Mouse (Mus musculus) MEL (cell line): ENCODE results near the gene Dennd4a. TPM values are rescaled to one million over a fixed set of nuclear protein-coding genes. Genes with fewer than 3 reads are reported as not detected.

Experiments
- DNase-seq: peaks from one replicate; pipeline ENCODE4 v3.0.0; 2011; ENCODE audit warnings: low read depth, low spot score
- H3K27ac ChIP-seq: 2 replicates; pipeline ENCODE4 v1.5.1; 2012; ENCODE audit warnings: low read depth, mild to moderate bottlenecking, control low read depth, low read length, moderate library complexity; ENCODE audit not compliant: control insufficient read depth
- H3K27me3 ChIP-seq, 2 experiments: fragments of 150-350 bp in 1 of 2; sonication (generic) in 1 of 2; 2 replicates each; pipeline ENCODE4 v1.6.1; 2012; ENCODE audit warnings: low read length in 2 of 2, mild to moderate bottlenecking in 2 of 2, improper control_type of control experiment in 1 of 2, moderate library complexity in 1 of 2; ENCODE audit not compliant: insufficient read depth in 2 of 2, control insufficient read depth in 1 of 2
- H3K36me3 ChIP-seq, 2 experiments: 2 replicates each; pipeline ENCODE4 v1.6.1; 2012 to 2014; ENCODE audit warnings: low read length in 2 of 2, improper control_type of control experiment in 1 of 2, inconsistent platforms in 1 of 2, mild to moderate bottlenecking in 1 of 2; ENCODE audit not compliant: insufficient read depth in 2 of 2, control insufficient read depth in 1 of 2
- H3K4me1 ChIP-seq, 2 experiments: fragments of 150-350 bp in 1 of 2; sonication (generic) in 1 of 2; 2 replicates each; pipeline ENCODE4 v1.6.1; 2012; ENCODE audit warnings: low read length in 2 of 2, improper control_type of control experiment in 1 of 2, mild to moderate bottlenecking in 1 of 2; ENCODE audit not compliant: insufficient read depth in 2 of 2, control insufficient read depth in 1 of 2
- H3K4me3 ChIP-seq, 2 experiments: fragments of 150-350 bp in 1 of 2; sonication (generic) in 1 of 2; 2 replicates each; pipeline ENCODE4 v1.5.1; 2012; ENCODE audit warnings: low read depth in 2 of 2, low read length in 2 of 2, mild to moderate bottlenecking in 2 of 2, moderate library complexity in 2 of 2, control low read depth in 1 of 2, improper control_type of control experiment in 1 of 2; ENCODE audit not compliant: control insufficient read depth in 1 of 2, insufficient read depth in 1 of 2
- H3K79me2 ChIP-seq: 2 replicates; pipeline ENCODE4 v1.6.1; 2012; ENCODE audit warnings: mild to moderate bottlenecking, low read length, moderate library complexity; ENCODE audit not compliant: control insufficient read depth, poor library complexity, insufficient read depth
- H3K9ac ChIP-seq: 2 replicates; pipeline ENCODE4 v1.6.1; 2012; ENCODE audit warnings: low read depth, mild to moderate bottlenecking, control low read depth, low read length, moderate library complexity; ENCODE audit not compliant: control insufficient read depth, poor library complexity, severe bottlenecking
- H3K9me3 ChIP-seq: fragments of 150-350 bp; sonication (generic); replicated peaks from 2 replicates; pipeline ENCODE4 v1.6.1; 2012; ENCODE audit warnings: mild to moderate bottlenecking, low read length, improper control_type of control experiment, moderate library complexity; ENCODE audit not compliant: insufficient read depth
- CHD1 ChIP-seq: IDR thresholded peaks from 2 replicates; pipeline ENCODE4 v1.6.1; 2012; ENCODE audit warnings: low read depth, mild to moderate bottlenecking, inconsistent platforms, low read length, improper control_type of control experiment
- CHD2 ChIP-seq: IDR thresholded peaks from 2 replicates; pipeline ENCODE4 v1.6.1; 2011; ENCODE audit warnings: low read length, improper control_type of control experiment
- CTCF ChIP-seq, 3 experiments: IDR thresholded peaks in 2 of 3; conservative IDR thresholded peaks in 1 of 3; 2 replicates each; pipeline ENCODE4 v1.5.1; 2011 to 2012; ENCODE audit warnings: low read length in 3 of 3, low read depth in 2 of 3, mild to moderate bottlenecking in 2 of 3, improper control_type of control experiment in 1 of 3, inconsistent platforms in 1 of 3, mixed read lengths in 1 of 3, moderate library complexity in 1 of 3; ENCODE audit not compliant: control insufficient read depth in 1 of 3, insufficient read depth in 1 of 3, poor library complexity in 1 of 3, severe bottlenecking in 1 of 3
- EP300 ChIP-seq, 2 experiments: IDR thresholded peaks; 2 replicates each; pipeline ENCODE4 v1.6.1; 2011; ENCODE audit warnings: improper control_type of control experiment in 2 of 2, low read length in 2 of 2, low read depth in 1 of 2, mild to moderate bottlenecking in 1 of 2
- GATA1 ChIP-seq: IDR thresholded peaks from 2 replicates; pipeline ENCODE4 v1.6.1; 2011; ENCODE audit warnings: low read depth, low read length, improper control_type of control experiment
- HCFC1 ChIP-seq: IDR thresholded peaks from 2 replicates; pipeline ENCODE4 v1.6.1; 2012; ENCODE audit warnings: low read depth, mild to moderate bottlenecking, inconsistent platforms, low read length, improper control_type of control experiment, moderate library complexity
- KAT2A ChIP-seq: conservative IDR thresholded peaks from 2 replicates; pipeline ENCODE4 v1.6.1; 2012; ENCODE audit warnings: low read depth, low read length, improper control_type of control experiment, inconsistent platforms
- MAFK ChIP-seq: IDR thresholded peaks from 2 replicates; pipeline ENCODE4 v1.6.1; 2011; ENCODE audit warnings: low read depth, mild to moderate bottlenecking, low read length, improper control_type of control experiment, borderline replicate concordance
- MXI1 ChIP-seq: IDR thresholded peaks from 2 replicates; pipeline ENCODE4 v1.6.1; 2011; ENCODE audit warnings: mild to moderate bottlenecking, low read depth, low read length, improper control_type of control experiment
- TAL1 ChIP-seq: IDR thresholded peaks from 2 replicates; pipeline ENCODE4 v1.6.1; 2012; ENCODE audit warnings: mild to moderate bottlenecking, inconsistent platforms, low read length, moderate library complexity, mixed read lengths
- TBP ChIP-seq: IDR thresholded peaks from 2 replicates; pipeline ENCODE4 v1.8.0; 2011; ENCODE audit warnings: low read depth, low read length, improper control_type of control experiment
- TCF12 ChIP-seq: IDR thresholded peaks from 2 replicates; pipeline ENCODE4 v1.6.1; 2014; ENCODE audit warnings: low read depth, mild to moderate bottlenecking, inconsistent platforms, low read length, improper control_type of control experiment, moderate library complexity
- USF1 ChIP-seq: IDR thresholded peaks from 2 replicates; pipeline ENCODE4 v1.6.1; 2014; ENCODE audit warnings: low read depth, mild to moderate bottlenecking, inconsistent platforms, low read length, improper control_type of control experiment, moderate library complexity
- ZC3H11A ChIP-seq: IDR thresholded peaks from 2 replicates; pipeline ENCODE4 v1.6.1; 2012; ENCODE audit warnings: low read depth, mild to moderate bottlenecking, inconsistent platforms, low read length, improper control_type of control experiment
- ZMIZ1 ChIP-seq: IDR thresholded peaks from 2 replicates; pipeline ENCODE4 v1.6.1; 2012; ENCODE audit warnings: low read depth, mild to moderate bottlenecking, inconsistent platforms, low read length, improper control_type of control experiment, moderate library complexity
- ZNF384 ChIP-seq: IDR thresholded peaks from 2 replicates; pipeline ENCODE4 v1.6.1; 2012; ENCODE audit warnings: low read depth, mild to moderate bottlenecking, inconsistent platforms, low read length, improper control_type of control experiment
- polyA plus RNA-seq, 2 experiments: library from polyadenylated mRNA; stranded (reverse) in 1 of 2; unstranded in 1 of 2; fragments of >175 nt in 1 of 2; fragments of >200 nt in 1 of 2; gene quantifications; 2 replicates each; pipeline versions ENCODE4 v1.2.1 to v1.2.4; 2012; ENCODE audit warnings: low replicate concordance in 2 of 2, low read depth in 1 of 2; ENCODE audit not compliant: insufficient read length in 2 of 2, insufficient read depth in 1 of 2, missing spikeins in 1 of 2
- total RNA-seq: library from RNA; depleted of rRNA; stranded (reverse); fragments of 300-350 nt; gene quantifications from 2 replicates; pipeline ENCODE4 v1.2.3, GENCODE M21; 2012

Dennd4a gene
- total and polyA plus RNA-seq, 3 experiments: 7.7 to 74.8 (median 24.9) TPM

DNA sequence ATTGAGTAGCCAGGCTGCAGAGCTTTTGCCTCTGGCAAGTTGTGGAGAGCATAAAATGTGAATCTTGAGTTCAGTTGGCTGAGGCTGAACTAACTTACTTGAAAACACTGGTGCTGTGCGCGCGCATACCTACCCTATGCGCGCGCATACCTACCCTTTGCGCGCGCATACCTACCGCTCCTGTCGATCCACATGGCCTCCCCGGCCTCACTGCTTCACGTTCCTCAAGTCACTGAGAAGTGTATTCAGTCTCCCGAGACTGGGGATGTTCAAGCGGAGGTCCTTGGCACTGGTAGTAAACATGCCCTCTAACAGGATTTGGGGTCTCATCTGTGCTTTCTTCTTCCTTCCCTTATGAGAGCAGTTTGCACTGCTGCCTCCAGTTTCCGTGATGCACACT lies 107.4 kb downstream of the Dennd4a start:
- no peaks in the 10 kb centered on the region for H3K4me1 ChIP-seq
- H3K9me3 ChIP-seq: no peaks in the 10 kb centered on the region
- no peak overlapping the region for H3K27ac ChIP-seq
- no peak overlapping the region for H3K9ac ChIP-seq
- peaks cover 0 to 10% of the 10 kb centered on the region in 2 experiments; a peak in 2 of 4 replicates for H3K36me3 ChIP-seq
- H3K4me3 ChIP-seq: no peak overlapping the region
- no peaks in the 10 kb centered on the region for H3K27me3 ChIP-seq
- TF ChIP-seq GATA1 (no peak), ZNF384 (no peak), ZC3H11A (no peak), TCF12 (no peak), USF1 (no peak), HCFC1 (no peak)
- TF ChIP-seq, all 39 proteins: peak for 0
- no peaks in the 10 kb centered on the region for H3K79me2 ChIP-seq
- no peak for DNase-seq

DNA sequence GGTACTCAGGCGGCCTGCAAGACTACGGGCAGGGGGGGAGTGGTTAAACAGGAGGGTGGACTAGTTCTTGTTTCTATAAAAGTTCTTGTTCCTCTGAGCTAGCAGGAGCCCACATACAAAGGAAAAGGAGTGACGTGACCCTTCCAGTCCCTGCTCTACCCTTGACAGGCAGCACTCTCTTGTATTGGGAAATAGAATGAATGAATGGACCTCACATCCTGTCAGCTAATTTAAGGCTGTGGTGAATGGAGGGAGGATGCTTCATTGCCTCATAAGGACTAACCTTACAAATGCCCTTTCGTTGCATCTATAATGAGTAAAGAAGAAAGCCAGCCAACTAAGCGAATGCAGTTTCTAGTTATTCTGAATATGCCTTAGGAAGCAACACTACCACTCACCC lies 114.6 kb downstream of the Dennd4a start:
- no peaks in the 10 kb centered on the region for H3K79me2 ChIP-seq
- TF ChIP-seq MXI1 (no peak), USF1 (no peak), EP300 (IDR thresholded peaks at IDR 0.05; ENCODE audit: low read depth in 1 of 2, low read length in 2 of 2) (no peak), HCFC1 (no peak), KAT2A (no peak), TAL1 (no peak), CTCF (IDR thresholded peaks at IDR 0.05 in 2 of 3, conservative IDR thresholded peaks at IDR 0.05 in 1 of 3; ENCODE audit: control insufficient read depth in 1 of 3, insufficient read depth in 1 of 3, low read depth in 2 of 3, low read length in 3 of 3, poor library complexity in 1 of 3, severe bottlenecking in 1 of 3) (no peak), CHD2 (no peak), CHD1 (no peak), GATA1 (no peak), ZMIZ1 (no peak), MAFK (no peak), TBP (no peak)
- 0 out of 4 replicates have a peak, but pooled peaks cover 0 to 9% of the 10 kb centered on the region in 2 experiments for H3K4me1 ChIP-seq
- no peak overlapping the region for H3K4me3 ChIP-seq
- no peaks in the 10 kb centered on the region for H3K9me3 ChIP-seq
- H3K36me3 ChIP-seq: peaks cover 0 to 4% of the 10 kb centered on the region in 2 experiments; a peak in 1 of 4 replicates
- no peaks in the 10 kb centered on the region for H3K27me3 ChIP-seq
- H3K9ac ChIP-seq: no peak overlapping the region
- DNase-seq: no peak
- H3K27ac ChIP-seq: no peak overlapping the region
